Mouse (Mus musculus): ENCODE results near the gene Tnpo1.

Gene Tnpo1

DNA sequence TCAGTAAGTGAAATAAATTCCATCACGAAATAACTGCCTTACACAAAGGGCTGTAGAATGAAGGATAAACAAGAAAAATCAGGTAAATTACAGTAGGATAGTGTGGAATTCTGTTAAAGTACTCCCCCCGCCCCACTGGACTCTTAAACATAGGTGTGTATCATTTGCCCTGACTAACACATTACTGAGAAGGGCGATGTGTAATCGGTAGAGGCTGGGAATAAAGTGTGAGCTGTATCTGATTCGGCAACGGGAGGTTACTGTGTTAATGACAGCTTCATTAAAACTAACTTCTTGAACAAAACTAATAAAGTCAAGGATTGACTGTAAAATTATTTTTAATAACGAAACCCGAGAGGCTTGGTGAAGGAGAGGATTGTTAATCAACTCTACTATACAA lies 34.7 kb downstream of the Tnpo1 start:
- DNase-seq (ENCODE audit: extremely low read depth, insufficient read length, low spot score), result no peak

GRCm38 (mm10) chr13:98890871-98891219 lies 35.3 kb downstream of the Tnpo1 start:
- DNase-seq (ENCODE audit: extremely low read depth, insufficient read length, low spot score), result peak; percentile 86

GRCm38 (mm10) chr13:98890137-98890870 lies 35.9 kb downstream of the Tnpo1 start:
- DNase-seq (ENCODE audit: extremely low read depth, insufficient read length, low spot score), result peak; percentile 85

DNA sequence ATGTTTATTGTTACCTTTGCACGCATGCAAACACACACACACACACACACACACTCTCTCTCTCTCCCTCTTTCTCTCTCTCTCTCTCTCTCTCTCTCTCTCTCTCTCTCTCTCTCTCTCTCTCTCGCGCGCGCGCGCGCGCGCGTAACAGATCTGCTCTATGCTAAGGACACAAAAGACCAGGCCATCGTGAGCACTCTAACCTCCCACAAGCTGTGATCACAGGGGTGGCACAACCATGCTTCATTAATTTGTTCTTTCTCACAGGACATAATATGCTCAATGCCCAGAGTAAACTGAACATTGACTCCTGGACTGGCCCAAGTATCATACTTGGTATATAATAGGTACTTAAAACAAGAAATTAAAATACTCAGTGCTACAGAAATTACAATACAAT lies 37.0 kb downstream of the Tnpo1 start:
- no peak for DNase-seq (ENCODE audit: extremely low read depth, insufficient read length, low spot score)

- no peak for DNase-seq (ENCODE audit: extremely low read depth, insufficient read length, low spot score)
Measured at GRCm38 (mm10) chr13:98883774-98884173, 42.4 kb downstream of the Tnpo1 start.

DNA sequence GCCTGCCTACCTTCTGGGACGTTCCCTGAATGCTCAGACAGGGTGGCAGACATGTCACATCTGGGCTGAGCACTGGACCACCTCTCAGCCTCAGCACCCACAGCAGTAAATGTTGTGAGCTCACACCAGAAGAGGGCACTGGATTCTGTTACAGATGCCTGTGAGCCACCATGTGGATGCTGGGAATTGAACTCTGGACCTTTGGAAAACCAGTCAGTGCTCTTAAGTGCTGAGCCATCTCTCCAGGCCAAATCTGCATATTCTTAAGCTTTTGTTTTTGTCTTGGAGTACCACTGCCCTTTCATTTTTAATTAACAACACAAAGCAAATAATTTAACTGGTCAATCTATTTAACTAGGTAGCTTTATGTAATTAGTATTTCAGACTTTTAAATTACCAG lies 44.2 kb downstream of the Tnpo1 start:
- DNase-seq (ENCODE audit: extremely low read depth, insufficient read length, low spot score), result no peak

DNA sequence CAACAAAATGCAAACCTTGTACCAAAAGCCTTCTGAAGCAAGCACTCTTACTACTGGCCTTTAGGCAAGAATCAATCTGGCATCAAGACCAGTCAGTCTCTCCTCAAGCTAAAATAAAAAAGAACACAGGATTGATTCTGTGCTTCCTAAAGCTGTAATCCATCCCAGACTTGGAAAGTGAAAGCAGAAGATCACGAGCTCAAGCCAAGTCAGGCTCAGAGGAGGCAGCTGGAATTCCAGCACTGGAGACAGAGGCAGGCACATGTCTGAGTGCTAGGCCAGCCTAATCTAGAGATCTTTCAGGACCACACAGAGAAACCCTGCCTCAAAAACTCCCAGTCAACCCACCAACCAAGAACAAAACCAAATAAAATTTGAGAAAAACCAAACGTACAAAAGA lies 45.8 kb downstream of the Tnpo1 start:
- DNase-seq (ENCODE audit: extremely low read depth, insufficient read length, low spot score), result no peak

GRCm38 (mm10) chr13:98879422-98879821 lies 46.8 kb downstream of the Tnpo1 start:
- DNase-seq (ENCODE audit: extremely low read depth, insufficient read length, low spot score), result no peak

DNA sequence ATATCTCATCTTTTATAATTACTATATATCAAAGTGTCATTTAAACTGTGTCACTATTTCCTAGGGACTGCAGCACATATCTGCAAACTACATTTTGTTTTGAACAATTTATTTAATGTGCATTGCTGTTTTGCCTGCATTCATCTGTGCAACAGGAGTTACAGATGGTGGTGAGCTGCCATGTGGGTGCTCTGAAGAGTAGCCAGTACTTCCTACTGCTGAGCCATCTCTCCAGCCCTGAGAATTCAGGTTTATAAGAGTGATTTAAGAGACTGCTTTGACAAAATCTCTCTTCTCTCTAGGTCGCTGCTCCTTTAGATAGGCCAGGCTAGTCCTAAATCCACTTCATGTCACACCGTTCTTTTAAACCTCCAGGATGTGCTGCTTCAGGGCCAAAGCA lies 49.0 kb downstream of the Tnpo1 start:
- DNase-seq (ENCODE audit: extremely low read depth, insufficient read length, low spot score), result no peak

GRCm38 (mm10) chr13:98874727-98875126 lies 51.5 kb downstream of the Tnpo1 start:
- no peak for DNase-seq (ENCODE audit: extremely low read depth, insufficient read length, low spot score)

GRCm38 (mm10) chr13:98872273-98872847 lies 53.8 kb downstream of the Tnpo1 start:
- no peak for DNase-seq (ENCODE audit: extremely low read depth, insufficient read length, low spot score)

- no peak for DNase-seq (ENCODE audit: extremely low read depth, insufficient read length, low spot score)
Measured at GRCm38 (mm10) chr13:98871263-98871662, 54.9 kb downstream of the Tnpo1 start.

GRCm38 (mm10) chr13:98868236-98868923 lies 57.8 kb downstream of the Tnpo1 start:
- DNase-seq (ENCODE audit: extremely low read depth, insufficient read length, low spot score), result no peak

- DNase-seq (ENCODE audit: extremely low read depth, insufficient read length, low spot score), result no peak
Measured at GRCm38 (mm10) chr13:98867810-98868209, 58.4 kb downstream of the Tnpo1 start.

DNA sequence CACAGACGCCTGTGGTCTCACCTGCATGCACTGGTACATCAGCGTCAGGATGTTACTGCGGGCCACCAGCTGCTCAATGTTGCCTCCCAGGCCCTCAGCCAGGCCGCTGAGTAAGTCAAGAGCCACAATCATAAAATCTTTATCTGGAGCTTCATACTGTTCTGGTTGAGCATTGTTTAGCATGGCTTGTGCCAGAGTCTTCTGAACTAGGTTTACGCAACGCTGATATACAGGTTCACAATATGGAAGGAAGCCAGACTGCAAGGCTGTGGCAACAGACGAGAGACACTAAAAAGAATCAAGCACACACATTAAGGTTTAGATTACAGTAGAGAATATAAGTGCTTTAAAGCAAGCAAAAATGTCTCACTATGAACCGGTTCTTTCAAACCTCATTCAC lies 70.9 kb downstream of the Tnpo1 start:
- no peak for DNase-seq (ENCODE audit: extremely low read depth, insufficient read length, low spot score)

- no peak for DNase-seq (ENCODE audit: extremely low read depth, insufficient read length, low spot score)
Measured at GRCm38 (mm10) chr13:98845794-98846193, 80.4 kb downstream of the Tnpo1 start.

DNA sequence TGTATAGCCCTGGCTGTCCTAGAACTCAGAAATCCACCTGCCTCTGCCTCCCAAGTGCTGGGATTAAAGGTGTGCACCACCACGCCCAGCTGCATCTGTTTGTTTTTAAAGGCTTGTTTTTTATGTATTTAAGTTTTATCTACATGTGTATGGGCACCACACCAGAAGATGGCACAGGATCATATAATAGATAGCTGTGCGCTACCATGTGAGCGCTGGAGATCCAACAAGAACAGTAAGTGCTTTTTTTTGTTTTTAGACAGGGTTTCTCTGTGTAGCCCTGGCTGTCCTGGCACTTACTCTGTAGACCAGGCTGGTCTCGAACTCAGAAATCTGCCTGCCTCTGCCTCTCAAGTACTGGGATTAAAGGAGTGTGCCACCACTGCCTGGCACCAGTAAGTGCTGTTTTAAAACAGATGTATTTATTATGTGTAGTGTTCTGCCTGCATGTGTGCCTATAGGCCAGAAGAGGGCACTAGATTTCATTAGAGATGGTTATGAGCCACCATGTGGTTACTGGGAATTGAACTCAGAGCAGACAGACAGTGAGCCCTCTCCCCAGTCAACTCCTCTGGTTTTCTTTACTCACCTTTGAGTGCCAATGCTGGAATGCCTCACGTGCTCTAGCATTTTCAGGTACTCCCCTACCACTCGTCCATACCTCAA lies 89.6 kb downstream of the Tnpo1 start:
- DNase-seq (ENCODE audit: extremely low read depth, insufficient read length, low spot score), result no peak

GRCm38 (mm10) chr13:98835740-98836139 lies 90.4 kb downstream of the Tnpo1 start:
- no peak for DNase-seq (ENCODE audit: extremely low read depth, insufficient read length, low spot score)

DNA sequence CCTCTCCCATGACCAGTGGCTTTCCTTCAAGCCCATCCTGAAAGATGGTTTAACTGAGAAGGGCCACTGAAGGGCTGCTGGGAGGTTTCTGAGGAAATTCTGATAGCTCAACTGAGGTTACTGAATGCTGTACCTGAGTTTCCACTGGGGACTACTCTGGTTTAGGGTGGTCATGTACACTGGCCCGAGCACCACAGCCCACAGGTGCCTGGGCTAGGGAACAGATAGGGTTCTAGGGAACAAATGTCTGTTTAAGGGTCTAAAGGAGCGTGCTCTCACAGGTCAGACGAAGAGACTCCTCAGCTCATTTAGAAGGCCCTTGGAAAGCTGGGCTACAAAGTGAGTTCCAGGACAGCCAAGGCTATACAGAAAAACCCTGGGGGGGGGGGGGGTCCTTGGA lies 91.5 kb downstream of the Tnpo1 start:
- DNase-seq (ENCODE audit: extremely low read depth, insufficient read length, low spot score), result no peak

- DNase-seq (ENCODE audit: extremely low read depth, insufficient read length, low spot score), result no peak
Measured at GRCm38 (mm10) chr13:98834199-98834598, 92.0 kb downstream of the Tnpo1 start.
